Mouse (Mus musculus) megakaryocyte, embryonic 14.5 days (primary cell): Measurements from ENCODE around the gene Aif1l.

ENCODE experiments used
- FLI1 ChIP-seq: IDR thresholded peaks from 2 replicates; pipeline ENCODE4 v1.6.1; 2012; ENCODE audit warnings: low read length, inconsistent platforms, mixed read lengths
- GATA1 ChIP-seq: IDR thresholded peaks from 3 replicates; pipeline ENCODE4 v1.6.1; 2012; ENCODE audit warnings: mixed read lengths, low read length, inconsistent platforms, borderline replicate concordance

GRCm38 (mm10) chr2:31904622-31905021 is 45.3 kb upstream of the Aif1l start:
- TF ChIP-seq GATA1 (no peak), FLI1 (no peak)
